Mouse (Mus musculus): Measurements from ENCODE around the gene Grb10. TPM values are rescaled to one million over a fixed set of nuclear protein-coding genes. Genes with fewer than 3 reads are reported as not detected.

The Grb10 gene
- total RNA-seq, 2 experiments from 2014 or later = 25.0 TPM

- H3K4me3 ChIP-seq = no peak overlapping the region
Measured at GRCm38 (mm10) chr11:11929059-11929458, 109.4 kb downstream of the Grb10 start.

GRCm38 (mm10) chr11:11928586-11928985, 109.9 kb downstream of the Grb10 start:
- no peak overlapping the region for H3K4me3 ChIP-seq
- H3K27ac ChIP-seq = no peak overlapping the region
- no peak for TF ChIP-seq CTCF (conservative IDR thresholded peaks at IDR 0.05)
- no peak for DNase-seq (ENCODE audit: low spot score in 2 of 2)

More at GRCm38 (mm10) chr11:11929059-11929458, 109.4 kb downstream of the Grb10 start:
- no peak for DNase-seq (ENCODE audit: low spot score in 2 of 2)
- no peak for TF ChIP-seq CTCF (conservative IDR thresholded peaks at IDR 0.05)
- no peak overlapping the region for H3K27ac ChIP-seq

- Histone ChIP-seq H3K27ac (no peak overlapping the region), H3K4me3 (no peak overlapping the region)
- no peak for DNase-seq (ENCODE audit: low spot score in 2 of 2)
- TF ChIP-seq CTCF (conservative IDR thresholded peaks at IDR 0.05) = no peak
Measured at GRCm38 (mm10) chr11:11923900-11924299, 114.6 kb downstream of the Grb10 start.

- H3K27ac ChIP-seq = no peak overlapping the region
- no peak for TF ChIP-seq CTCF (conservative IDR thresholded peaks at IDR 0.05)
- H3K4me3 ChIP-seq = no peak overlapping the region
- no peak for DNase-seq (ENCODE audit: low spot score in 2 of 2)
Measured at GRCm38 (mm10) chr11:11923345-11923744, 115.1 kb downstream of the Grb10 start.

- no peak for TF ChIP-seq CTCF (conservative IDR thresholded peaks at IDR 0.05)
- Histone ChIP-seq H3K27ac (no peak overlapping the region), H3K4me3 (no peak overlapping the region)
- no peak for DNase-seq (ENCODE audit: low spot score in 2 of 2)
Measured at GRCm38 (mm10) chr11:11922106-11922505, 116.4 kb downstream of the Grb10 start.

GRCm38 (mm10) chr11:11907703-11908413, 130.6 kb downstream of the Grb10 start:
- TF ChIP-seq CTCF (conservative IDR thresholded peaks at IDR 0.05) = no peak
- no peak for DNase-seq (ENCODE audit: low spot score in 2 of 2)
- H3K27ac ChIP-seq = no peak overlapping the region
- no peak overlapping the region for H3K4me3 ChIP-seq

GRCm38 (mm10) chr11:11905518-11905917, 133.0 kb downstream of the Grb10 start:
- no peak overlapping the region for H3K27ac ChIP-seq
- H3K4me3 ChIP-seq = no peak overlapping the region
- DNase-seq (ENCODE audit: low spot score in 2 of 2) = no peak
- no peak for TF ChIP-seq CTCF (conservative IDR thresholded peaks at IDR 0.05)

- DNase-seq (ENCODE audit: low spot score in 2 of 2) = no peak
- no peak overlapping the region for H3K27ac ChIP-seq
- no peak for TF ChIP-seq CTCF (conservative IDR thresholded peaks at IDR 0.05)
- H3K4me3 ChIP-seq = no peak overlapping the region
Measured at GRCm38 (mm10) chr11:11904995-11905394, 133.5 kb downstream of the Grb10 start.

- no peak overlapping the region for H3K4me3 ChIP-seq
- TF ChIP-seq CTCF (conservative IDR thresholded peaks at IDR 0.05) = no peak
- no peak overlapping the region for H3K27ac ChIP-seq
- no peak for DNase-seq (ENCODE audit: low spot score in 2 of 2)
Measured at GRCm38 (mm10) chr11:11901509-11901908, 137.0 kb downstream of the Grb10 start.

- TF ChIP-seq CTCF (conservative IDR thresholded peaks at IDR 0.05) = no peak
- DNase-seq (ENCODE audit: low spot score in 2 of 2) = no peak
- Histone ChIP-seq H3K27ac (no peak overlapping the region), H3K4me3 (no peak overlapping the region)
Measured at GRCm38 (mm10) chr11:11898496-11898895, 140.0 kb downstream of the Grb10 start.

- no peak within 1 kb of the TSS for H3K27ac ChIP-seq
- no peak for DNase-seq (ENCODE audit: low spot score in 2 of 2)
- TF ChIP-seq CTCF (conservative IDR thresholded peaks at IDR 0.05) = no peak
- no peak within 1 kb of the TSS for H3K4me3 ChIP-seq
Measured at GRCm38 (mm10) chr11:11897645-11898357, 140.7 kb downstream of the Grb10 start, which contains the start of gene Ddc. TSS of gene Ddc (minus strand) at chr11:11898144.

- TF ChIP-seq CTCF (conservative IDR thresholded peaks at IDR 0.05) = no peak
- DNase-seq (ENCODE audit: low spot score in 2 of 2) = no peak
- Histone ChIP-seq H3K27ac (no peak overlapping the region), H3K4me3 (no peak overlapping the region)
Measured at GRCm38 (mm10) chr11:11895479-11895878, 143.0 kb downstream of the Grb10 start.

- no peak overlapping the region for H3K27ac ChIP-seq
- H3K4me3 ChIP-seq = no peak overlapping the region
- DNase-seq (ENCODE audit: low spot score in 2 of 2) = no peak
- TF ChIP-seq CTCF (conservative IDR thresholded peaks at IDR 0.05) = no peak
Measured at GRCm38 (mm10) chr11:11893769-11894168, 144.7 kb downstream of the Grb10 start.
